Mouse (Mus musculus) lung, postnatal 10 days (tissue): Measurements from ENCODE around the gene Sox3.

ENCODE experiments used
- DNase-seq: peaks from one replicate; pipeline ENCODE4 v3.0.0; 2021

The Sox3 gene

DNA sequence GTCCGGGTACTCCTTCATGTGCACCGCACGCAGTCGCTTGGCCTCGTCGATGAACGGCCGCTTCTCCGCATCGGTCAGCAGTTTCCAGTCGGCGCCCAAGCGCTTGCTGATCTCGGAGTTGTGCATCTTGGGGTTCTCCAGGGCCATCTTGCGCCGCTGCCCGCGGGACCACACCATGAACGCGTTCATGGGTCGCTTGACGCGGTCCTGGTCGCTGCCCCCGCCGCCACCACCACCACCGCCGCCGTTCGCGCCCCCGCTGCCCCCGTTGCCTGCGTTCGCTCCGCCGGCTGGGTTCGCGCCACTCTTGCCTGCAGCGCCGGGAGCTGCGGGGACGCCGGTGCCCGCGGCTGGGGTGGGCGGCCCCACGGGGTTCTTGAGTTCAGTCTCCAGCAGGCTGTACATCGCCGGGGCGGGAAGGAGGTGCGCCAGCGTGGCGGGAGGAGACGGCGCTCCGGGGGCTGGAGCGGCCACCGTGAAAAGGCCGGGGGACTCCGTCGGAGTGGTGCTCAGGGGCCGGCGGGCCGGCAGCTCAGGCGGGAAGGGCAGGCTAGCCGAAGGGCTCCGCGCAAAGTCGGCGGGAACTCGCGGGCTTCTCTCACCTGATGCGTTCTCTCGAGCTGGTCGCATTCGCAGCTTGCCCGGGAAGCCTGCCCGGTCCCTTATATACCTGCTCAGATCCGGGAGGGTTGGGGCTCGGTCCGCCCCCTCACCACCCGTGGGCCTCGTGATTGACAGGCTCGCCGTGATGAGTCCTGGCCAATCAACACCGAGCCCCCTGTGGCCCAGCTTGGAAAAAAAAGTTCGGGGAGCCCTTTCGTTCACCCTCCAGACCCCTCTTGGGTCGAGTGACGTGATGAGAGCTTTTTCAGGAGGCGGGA, at the start of gene Sox3:
Gene Sox3, minus strand, starts transcription at position 630 of the 881 bp plus-strand sequence.
- DNase-seq, result no peak

DNA sequence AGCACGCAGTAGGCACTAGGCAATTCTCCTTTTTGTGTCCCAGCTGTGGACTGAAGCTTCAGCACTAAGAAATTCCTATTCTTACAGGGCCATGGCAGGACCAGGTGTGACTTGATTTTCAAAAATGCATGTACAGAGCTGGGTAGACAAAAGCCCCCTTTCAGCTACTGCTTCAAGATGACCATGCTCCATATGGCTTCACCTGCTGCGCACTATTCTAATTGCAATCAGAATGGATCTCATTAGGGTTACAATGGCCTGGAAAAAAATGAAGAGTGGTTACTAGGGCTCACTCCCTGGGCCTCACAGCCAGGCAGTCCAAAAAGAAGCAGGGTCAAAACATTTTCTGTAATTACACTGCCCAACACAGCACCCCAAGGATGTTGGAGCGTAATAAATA, 47.0 kb upstream of the Sox3 start:
- DNase-seq, result no peak

DNA sequence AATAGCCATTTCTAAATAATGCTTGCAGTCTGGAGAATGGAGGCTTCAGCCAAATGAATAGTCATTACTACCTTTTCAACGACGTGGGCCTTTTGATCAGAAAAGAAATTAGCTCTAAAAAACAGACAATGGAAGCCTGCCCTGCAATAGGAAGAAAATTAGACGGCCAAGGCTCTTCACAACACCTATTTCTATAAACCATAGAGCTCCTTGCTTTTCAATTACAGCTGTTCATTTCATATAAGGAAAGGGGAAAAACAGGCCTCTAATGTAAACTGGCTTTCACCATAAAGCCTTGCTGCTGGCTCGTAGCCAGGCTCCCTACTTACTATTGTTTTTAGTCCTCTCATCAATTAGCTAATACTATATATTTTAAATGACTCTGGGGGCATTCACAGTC, 6.3 kb upstream of the Sox3 start:
- DNase-seq, result no peak

DNA sequence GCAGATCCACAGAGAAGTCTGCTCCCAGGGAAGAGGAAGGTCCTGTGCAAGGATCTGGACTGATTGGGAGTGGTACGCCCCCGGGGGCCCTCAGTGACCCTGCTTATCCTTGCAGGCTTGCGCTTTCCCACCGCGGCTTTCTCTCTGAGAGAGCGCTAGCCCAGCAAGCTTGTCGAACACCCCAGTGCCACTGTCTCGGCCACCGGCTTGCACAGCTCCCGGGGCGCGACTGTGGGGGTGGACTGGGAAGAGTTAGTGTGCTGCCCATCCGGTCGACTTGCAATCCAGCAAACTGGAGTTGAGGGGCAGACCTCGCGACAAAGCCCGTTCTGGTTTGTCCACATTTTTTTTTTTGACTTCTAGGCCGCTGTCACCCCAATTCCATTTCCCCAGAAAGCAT, 5.4 kb upstream of the Sox3 start:
- DNase-seq, result no peak

DNA sequence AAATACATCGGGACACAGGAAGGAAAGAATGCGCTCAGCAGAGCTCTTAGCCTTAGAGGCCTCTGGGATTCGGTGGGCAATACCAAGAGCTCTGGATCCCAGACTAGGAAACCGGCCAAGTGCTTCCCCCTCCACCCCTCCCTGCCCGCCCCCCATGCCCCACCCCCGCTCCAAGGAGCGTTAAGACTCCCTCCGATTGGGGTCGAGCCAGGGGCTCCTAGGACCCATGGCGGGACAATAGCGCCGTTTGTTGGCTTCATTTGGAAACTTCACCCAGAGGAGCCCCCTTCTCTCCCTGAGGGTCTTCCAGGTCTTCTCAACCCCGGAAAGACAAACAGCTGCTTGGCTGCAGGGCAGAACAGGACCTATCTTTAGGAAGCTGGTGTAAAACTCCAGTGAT, 3.1 kb upstream of the Sox3 start:
- DNase-seq, result no peak

DNA sequence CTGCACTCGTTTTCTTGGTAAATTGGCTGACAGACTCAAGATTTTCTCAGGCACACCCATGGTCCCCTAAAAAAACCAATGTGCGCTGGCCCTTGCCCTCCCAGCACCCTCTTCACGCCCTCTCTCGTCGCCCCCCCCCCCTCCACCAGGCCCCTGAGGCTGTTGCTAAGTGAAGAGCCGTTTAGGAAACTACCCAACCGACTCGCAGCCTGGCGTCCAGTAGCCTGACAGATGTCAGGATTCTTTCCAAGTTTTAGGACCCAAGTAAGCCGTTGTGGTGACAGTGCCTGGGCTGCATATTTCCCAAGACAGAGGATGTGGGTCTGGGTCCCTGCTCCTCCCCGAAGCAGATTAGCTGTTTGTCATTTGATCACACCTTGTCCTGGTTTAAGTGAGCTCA, 2.2 kb upstream of the Sox3 start:
- no peak for DNase-seq

DNA sequence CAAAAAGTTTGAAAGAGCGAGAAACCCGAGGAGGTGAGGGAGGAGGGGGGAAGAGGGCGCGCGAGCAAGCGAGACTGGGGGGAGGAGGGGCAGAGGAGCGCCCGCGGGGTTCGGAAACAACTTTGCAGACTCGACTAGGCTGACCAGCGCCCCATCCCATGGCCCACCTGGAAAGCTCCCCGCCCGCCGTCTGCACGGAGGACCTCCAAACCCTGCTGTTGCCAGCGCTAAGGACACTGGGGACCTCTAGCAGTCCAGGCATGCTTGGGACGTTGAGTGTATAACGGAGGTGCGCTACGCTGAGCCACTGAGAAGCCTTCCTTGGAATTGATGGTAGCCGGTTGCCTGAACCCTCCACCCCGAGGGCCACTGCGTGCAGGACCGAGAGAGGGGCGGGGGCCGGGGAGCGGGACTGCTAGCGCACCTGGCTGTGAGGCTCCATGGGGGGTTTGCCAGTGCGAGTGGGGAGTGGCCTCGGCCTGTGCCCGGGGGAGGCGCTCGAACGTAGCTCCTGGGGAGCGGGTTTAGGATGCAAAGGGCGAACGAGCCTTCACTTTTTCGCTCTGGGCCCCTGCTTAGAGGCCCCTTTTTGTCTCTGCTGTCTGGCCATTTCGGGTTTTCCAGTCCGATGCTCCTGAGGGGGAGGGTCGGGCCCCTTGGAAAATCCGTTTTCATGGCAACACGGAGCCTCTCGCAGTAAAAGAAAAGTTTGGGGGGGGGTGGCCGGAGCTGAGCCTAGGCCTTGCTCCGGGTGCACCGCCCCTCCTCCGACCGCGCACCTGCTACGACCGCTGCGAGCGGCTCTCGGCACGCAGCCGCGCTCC, 702 bp upstream of the Sox3 start:
- no peak for DNase-seq

DNA sequence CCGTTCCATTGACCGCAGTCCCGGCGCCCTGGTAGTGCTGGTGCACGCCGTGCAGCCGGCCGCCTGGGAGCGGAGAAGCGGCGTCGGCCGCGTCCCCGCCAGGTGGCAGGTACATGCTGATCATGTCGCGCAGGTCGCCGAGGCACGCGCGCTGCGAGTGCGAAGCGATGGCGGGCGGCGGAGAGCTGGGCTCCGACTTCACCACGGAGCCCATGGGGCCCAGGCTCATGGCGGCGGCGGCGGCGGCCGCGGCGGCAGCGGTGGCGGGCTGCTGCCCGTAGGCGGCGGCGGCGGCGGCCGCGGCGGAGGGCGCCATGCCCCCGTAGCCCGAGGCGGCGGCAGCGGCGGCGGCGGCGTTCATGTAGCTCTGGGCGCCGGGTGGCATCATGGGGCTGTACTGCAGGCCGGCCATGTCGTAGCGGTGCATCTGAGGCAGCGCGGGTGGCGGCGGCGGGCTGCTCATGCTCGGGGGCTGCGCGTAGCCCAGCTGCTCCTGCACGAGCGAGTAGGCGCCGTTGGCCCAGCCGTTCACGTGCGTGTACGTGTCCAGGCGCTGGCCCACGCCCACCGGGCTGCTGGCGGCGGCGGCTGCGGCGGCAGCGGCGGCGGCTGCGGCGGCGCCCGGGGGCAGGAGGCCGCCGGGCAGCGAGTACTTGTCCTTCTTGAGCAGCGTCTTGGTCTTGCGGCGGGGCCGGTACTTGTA, 981 bp downstream of the Sox3 start:
- no peak for DNase-seq

DNA sequence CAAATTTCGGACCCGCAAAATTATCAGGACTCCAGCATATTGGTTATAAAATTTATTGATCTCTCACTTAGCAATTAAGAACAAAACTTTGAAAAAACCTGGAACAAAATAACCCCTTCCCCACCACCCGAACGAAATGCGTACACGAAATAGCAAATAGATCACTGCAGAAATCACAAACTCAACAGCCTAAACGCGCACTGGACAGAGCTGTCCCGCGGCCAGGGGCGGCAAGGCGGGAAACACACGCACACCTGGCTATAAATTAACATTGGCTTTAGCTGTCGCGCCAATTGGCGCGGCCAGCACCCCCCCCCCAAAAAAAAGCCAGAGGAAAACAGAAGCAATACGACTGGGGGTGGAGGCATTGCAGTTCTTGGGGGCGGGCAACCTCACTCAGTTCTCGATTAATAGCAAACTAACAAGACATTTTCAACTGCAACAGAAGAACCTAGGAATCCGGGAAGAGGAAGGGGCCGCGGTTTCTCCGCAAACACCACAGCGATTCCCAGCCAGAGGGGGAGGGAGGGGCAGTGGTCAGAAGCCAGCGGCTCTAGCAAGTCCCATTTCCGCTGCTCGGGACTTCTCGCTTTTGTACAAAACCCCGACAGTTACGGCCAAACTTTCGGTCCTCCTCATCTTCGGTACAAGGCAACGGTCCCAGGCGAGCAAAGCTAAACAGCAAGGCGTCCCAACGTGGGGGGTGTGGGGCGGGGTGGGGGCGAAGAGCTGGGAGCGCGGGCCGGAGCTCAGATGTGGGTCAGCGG, 1.7 kb downstream of the Sox3 start:
- DNase-seq, result no peak

DNA sequence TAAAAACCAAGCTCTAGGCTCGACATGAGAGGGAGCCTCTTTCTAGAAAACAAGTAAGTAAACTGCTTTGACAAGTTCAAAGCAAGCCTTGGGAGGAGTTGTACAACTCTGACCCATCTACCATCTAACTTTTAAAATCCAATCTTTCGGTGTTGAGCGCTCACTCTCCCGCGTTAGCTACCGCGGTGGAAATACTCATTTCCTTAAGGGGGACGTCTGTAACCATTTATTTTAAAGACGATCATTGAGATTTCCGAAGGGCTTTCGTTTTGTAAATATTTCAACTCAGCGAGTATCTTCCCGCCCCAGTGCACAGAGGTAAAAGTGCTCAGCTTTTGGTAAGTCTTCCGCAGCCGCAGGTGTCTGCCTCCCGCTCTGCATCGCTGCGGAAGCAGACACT, 2.6 kb downstream of the Sox3 start:
- DNase-seq, result no peak

DNA sequence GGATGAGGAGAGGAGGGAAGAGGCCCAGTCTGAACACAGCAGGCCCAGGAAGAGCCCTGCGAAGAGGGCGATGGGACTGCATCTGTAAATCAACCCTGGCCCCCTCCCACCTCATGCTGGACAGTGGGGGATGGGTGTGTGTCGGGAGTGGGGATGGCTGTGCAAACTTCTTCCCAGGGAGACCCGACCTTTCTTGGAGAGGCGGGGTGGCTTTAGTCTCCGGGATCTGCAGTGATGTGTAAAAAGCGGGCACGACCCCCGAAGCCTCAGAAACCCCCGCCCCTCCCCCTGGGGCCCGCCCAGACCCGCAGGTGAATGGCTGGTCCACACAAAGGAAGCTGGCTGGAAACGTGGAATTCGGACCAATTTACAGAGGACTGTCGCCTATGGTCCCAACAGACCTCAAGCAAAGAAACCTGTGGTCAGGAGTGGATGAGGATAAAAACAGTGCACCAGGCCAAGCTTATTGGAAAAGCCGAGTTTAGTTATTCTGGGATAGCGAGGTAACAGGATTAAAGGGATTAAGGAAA, 3.2 kb downstream of the Sox3 start:
- DNase-seq, result no peak
